Mouse (Mus musculus) megakaryocyte, embryonic 14.5 days (primary cell): Measurements from ENCODE around the gene Trak2.

Experiments used
- FLI1 ChIP-seq: IDR thresholded peaks from 2 replicates; pipeline ENCODE4 v1.6.1; 2012; ENCODE audit warnings: low read length, inconsistent platforms, mixed read lengths
- GATA1 ChIP-seq: IDR thresholded peaks from 3 replicates; pipeline ENCODE4 v1.6.1; 2012; ENCODE audit warnings: mixed read lengths, low read length, inconsistent platforms, borderline replicate concordance

DNA sequence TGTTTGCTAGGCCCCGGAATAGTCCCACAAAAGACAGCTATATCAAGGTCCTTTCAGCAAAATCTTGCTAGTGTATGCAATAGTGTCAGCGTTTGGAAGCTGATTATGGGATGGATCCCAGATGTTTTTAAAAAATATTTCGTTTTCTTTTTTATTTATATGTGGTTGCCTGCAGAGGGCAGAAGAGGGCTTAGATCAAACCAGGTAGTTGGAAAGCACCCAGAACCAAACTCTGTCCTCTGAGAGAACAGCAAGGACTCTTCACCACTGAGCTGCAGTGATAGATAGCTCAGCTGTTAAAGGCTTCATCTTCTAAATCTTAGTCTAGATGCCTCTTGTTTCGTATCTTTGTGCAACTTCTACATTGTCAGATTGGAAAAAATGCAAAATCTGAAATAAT lies 36.0 kb upstream of the Trak2 start:
- TF ChIP-seq GATA1: no peak
- TF ChIP-seq FLI1: no peak
